Mouse (Mus musculus) liver, embryonic 15.5 days (tissue): ENCODE results near the gene Spon1. TPM values are rescaled to one million over a fixed set of nuclear protein-coding genes. Genes with fewer than 3 reads are reported as not detected.

Experiments
- ATAC-seq: fragments of 200-750 bp; cut with Nextera tagmentation; 2 replicates; pipeline ENCODE4 v1.8.0; 2017; ENCODE audit warnings: moderate number of reproducible peaks, mild to moderate bottlenecking, moderate library complexity; ENCODE audit not compliant: insufficient read depth
- H3K27ac ChIP-seq: fragments of 300-500 bp; sonication (generic); replicated peaks from 2 replicates; pipeline ENCODE4 v1.5.1; 2015; ENCODE audit warnings: mild to moderate bottlenecking, inconsistent platforms
- H3K27me3 ChIP-seq: fragments of 300-500 bp; sonication (generic); 2 replicates; pipeline ENCODE4 v1.6.1; 2015; ENCODE audit warnings: mild to moderate bottlenecking, inconsistent platforms
- H3K36me3 ChIP-seq: fragments of 300-500 bp; sonication (generic); replicated peaks from 2 replicates; pipeline ENCODE4 v1.6.1; 2015; ENCODE audit warnings: moderate library complexity, mild to moderate bottlenecking, inconsistent platforms
- H3K4me1 ChIP-seq: fragments of 300-500 bp; sonication (generic); replicated peaks from 2 replicates; pipeline ENCODE4 v1.6.1; 2015; ENCODE audit warnings: inconsistent platforms
- H3K4me2 ChIP-seq: fragments of 300-500 bp; sonication (generic); 2 replicates; pipeline ENCODE4 v1.6.1; 2015; ENCODE audit warnings: moderate library complexity, mild to moderate bottlenecking, inconsistent platforms
- H3K4me3 ChIP-seq: fragments of 300-500 bp; sonication (generic); replicated peaks from 2 replicates; pipeline ENCODE4 v1.5.1; 2015; ENCODE audit warnings: mild to moderate bottlenecking, inconsistent platforms
- H3K9ac ChIP-seq: fragments of 300-500 bp; sonication (generic); 2 replicates; pipeline ENCODE4 v1.6.1; 2015; ENCODE audit warnings: moderate library complexity, mild to moderate bottlenecking, inconsistent platforms
- H3K9me3 ChIP-seq: fragments of 300-500 bp; sonication (generic); replicated peaks from 2 replicates; pipeline ENCODE4 v1.6.1; 2016; ENCODE audit warnings: inconsistent platforms
- WGBS: fragments of 180-500 bp; shearing (Covaris S2); methylation state at CpG from one replicate; pipeline ENCODE4 v1.1.7; 2015; ENCODE audit warnings: mixed read lengths; ENCODE audit not compliant: insufficient replicate concordance; 5-methylcytosine and 5-hydroxymethylcytosine counted together
- polyA plus RNA-seq: library from polyadenylated mRNA; unstranded; fragments of >200 nt; fragmentation: Nextera tagmentation; extraction: Ambion mirVana; gene quantifications from 2 replicates; pipeline ENCODE4 v1.2.1, GENCODE M21; 2015

Gene Spon1
- polyA plus RNA-seq, 1 experiment from 2014 or later = 0.55 TPM

DNA sequence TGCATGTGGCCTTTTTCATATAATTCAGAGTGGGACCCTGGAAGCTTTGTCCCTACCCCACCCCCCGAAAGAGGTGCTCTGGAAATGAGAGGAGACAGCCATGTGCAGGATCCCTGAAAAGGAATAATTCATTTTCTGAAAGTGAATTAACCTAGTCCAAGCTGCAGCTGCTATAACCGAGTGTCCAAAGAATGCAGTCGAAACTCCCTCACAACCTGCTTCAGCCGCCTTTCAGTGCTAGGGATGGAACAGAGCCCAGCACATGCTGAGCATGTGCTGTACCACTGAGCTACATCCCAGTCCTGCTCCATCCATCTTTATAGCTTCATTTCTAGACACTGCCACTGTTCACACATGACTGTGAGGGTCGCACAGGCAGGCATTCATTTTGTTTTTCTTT lies 79.4 kb downstream of the Spon1 start:
- no peaks in the 10 kb centered on the region for H3K27me3 ChIP-seq
- no peaks in the 10 kb centered on the region for H3K36me3 ChIP-seq
- ATAC-seq = no peak
- WGBS = 60% methylated on average over 5 of the region's 5 CpGs
- H3K9ac ChIP-seq = no peak overlapping the region
- no peaks in the 10 kb centered on the region for H3K9me3 ChIP-seq
- no peak overlapping the region for H3K4me3 ChIP-seq
- no peak overlapping the region for H3K4me2 ChIP-seq
- H3K27ac ChIP-seq = no peak overlapping the region
- H3K4me1 ChIP-seq = 0 out of 2 replicates have a peak, but pooled peaks cover 9% of the 10 kb centered on the region

DNA sequence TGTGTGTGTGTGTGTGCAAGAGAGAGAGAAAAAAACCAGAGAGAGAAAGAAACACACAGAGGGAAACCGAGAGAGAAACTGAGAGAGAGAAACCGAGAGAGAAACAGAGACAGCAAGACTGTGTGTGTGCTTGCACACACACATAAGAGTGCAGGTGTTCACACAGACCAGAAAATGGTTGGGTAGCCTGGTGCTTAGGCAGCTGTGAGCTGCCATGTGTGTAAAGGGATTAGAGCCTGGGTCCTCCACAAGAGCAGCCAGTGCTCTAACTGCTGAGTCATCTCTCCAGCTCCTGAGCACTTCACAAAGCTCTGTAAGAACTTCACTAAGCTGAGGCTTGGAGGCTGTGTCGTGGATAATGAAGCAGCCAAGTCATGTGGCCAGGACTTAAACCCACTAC lies 80.8 kb downstream of the Spon1 start:
- WGBS = 30% methylated on average over 3 of the region's 3 CpGs
- no peak overlapping the region for H3K4me2 ChIP-seq
- no peak overlapping the region for H3K27ac ChIP-seq
- H3K4me1 ChIP-seq = 0 out of 2 replicates have a peak, but pooled peaks cover 9% of the 10 kb centered on the region
- H3K9ac ChIP-seq = no peak overlapping the region
- no peaks in the 10 kb centered on the region for H3K27me3 ChIP-seq
- no peak overlapping the region for H3K4me3 ChIP-seq
- no peaks in the 10 kb centered on the region for H3K9me3 ChIP-seq
- ATAC-seq = peak; percentile 54; the same call in 1 of the 2 replicates
- no peaks in the 10 kb centered on the region for H3K36me3 ChIP-seq

DNA sequence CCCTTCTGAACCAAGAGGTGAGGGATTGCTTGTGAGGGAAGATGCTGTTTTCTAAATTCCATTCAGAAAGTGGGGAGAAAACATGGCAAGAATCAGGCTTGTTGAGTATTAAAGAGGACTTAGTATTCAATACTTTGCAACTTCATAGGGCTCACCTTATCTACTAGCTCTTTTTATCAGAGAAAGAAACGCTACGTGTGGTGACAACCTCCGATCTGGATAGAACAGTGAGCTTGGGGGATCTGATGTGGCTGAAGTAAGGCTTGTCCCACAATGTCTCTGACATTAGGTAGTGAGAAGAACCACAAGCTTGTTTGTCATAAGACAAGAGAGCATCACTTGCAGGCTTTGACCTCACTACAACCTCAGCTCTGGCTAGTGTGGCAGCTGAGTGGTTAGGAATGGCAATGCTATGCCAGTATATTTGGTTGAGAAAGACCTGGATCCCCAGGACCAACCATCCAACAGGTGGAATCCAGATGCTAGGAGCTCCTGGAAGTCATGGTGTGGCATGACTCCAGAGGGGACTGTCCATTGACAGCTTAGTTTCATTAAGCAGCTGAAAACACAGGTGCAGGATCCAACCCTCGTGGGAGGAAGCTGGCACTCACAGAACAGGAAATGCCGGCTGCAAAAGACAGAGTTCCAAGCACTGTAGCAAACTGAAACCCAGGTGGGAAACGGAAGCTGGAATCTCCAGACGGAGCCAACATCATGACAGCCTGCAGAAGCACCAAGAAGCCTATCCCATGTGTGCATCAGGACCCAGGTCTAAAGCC lies 81.4 kb downstream of the Spon1 start:
- Histone ChIP-seq H3K4me1 (0 out of 2 replicates have a peak, but pooled peaks cover 9% of the 10 kb centered on the region), H3K27ac (no peak overlapping the region), H3K27me3 (no peaks in the 10 kb centered on the region), H3K4me2 (no peak overlapping the region), H3K9me3 (no peaks in the 10 kb centered on the region), H3K9ac (no peak overlapping the region), H3K4me3 (no peak overlapping the region), H3K36me3 (no peaks in the 10 kb centered on the region)
- ATAC-seq = peak; percentile 40; the same call in 1 of the 2 replicates
- 36% methylated on average over 7 of the region's 7 CpGs for WGBS

DNA sequence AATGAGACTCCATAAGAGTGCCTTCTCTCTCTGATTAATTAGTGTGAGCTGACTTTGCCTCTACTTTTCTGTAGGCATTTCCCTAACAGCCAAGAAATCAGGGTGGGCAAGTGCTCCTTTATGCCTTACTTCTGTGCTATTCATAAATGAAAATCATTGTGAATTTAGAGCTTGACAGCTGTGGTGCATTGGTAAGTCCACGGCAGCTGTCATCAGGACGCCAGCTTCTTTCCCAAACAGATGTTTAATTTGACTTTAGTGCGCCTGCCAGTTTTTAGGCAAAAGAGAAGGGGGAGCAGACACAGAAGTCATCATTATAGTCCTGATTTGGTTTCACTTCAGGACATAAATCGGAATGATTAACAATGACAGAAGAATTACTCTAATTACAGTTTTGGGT lies 84.6 kb downstream of the Spon1 start:
- 66% methylated on average over 4 of the region's 4 CpGs for WGBS
- no peaks in the 10 kb centered on the region for H3K9me3 ChIP-seq
- no peak overlapping the region for H3K4me2 ChIP-seq
- H3K9ac ChIP-seq = no peak overlapping the region
- no peak overlapping the region for H3K4me3 ChIP-seq
- no peaks in the 10 kb centered on the region for H3K36me3 ChIP-seq
- no peak for ATAC-seq
- H3K27me3 ChIP-seq = no peaks in the 10 kb centered on the region
- H3K4me1 ChIP-seq = 0 out of 2 replicates have a peak, but pooled peaks cover 9% of the 10 kb centered on the region
- H3K27ac ChIP-seq = no peak overlapping the region

DNA sequence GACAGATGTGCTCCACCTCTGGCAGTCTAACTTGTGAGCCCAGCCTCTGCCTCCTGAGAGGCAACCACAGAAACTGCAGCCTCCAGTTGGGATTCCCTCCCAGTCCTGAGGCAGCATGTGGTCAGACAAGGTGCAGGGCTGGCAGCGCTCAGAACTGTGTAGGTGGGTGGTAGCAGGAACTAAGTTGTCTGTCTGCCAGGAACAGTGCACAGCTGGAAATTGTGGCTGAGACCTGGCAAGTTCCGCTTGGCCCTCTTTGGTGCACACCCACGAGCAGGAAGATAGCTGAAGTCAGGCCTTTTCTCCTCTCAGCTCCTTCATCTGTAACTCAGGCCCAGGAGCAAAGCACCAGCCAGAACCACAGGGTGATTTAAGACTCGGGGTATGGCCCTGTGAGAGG lies 89.6 kb downstream of the Spon1 start:
- no peak for ATAC-seq
- 53% methylated on average over 4 of the region's 4 CpGs for WGBS
- Histone ChIP-seq H3K4me2 (no peak overlapping the region), H3K27me3 (no peaks in the 10 kb centered on the region), H3K4me1 (no peaks in the 10 kb centered on the region), H3K9me3 (no peaks in the 10 kb centered on the region), H3K27ac (no peak overlapping the region), H3K4me3 (no peak overlapping the region), H3K9ac (no peak overlapping the region), H3K36me3 (no peaks in the 10 kb centered on the region)

DNA sequence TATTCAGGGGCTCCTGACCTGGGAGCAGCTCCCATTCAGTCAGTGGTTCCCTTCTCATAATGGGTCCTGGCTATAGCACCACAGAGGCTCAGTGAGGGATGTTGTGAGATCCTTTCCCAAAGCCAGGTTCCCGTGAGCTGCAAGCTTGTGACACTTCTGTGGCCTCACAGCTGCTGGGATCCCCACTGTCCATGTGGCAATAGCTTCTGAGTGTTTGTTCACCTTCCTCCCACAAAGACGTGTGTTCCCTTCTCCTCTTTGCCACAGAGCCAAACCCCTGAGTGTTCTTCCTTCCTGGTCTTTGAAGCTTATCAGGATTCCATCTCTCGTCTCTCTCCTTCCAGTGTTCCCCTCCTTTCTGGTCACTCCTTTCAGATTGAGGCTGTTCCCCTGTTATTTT lies 90.3 kb downstream of the Spon1 start:
- ATAC-seq = no peak
- Histone ChIP-seq H3K4me2 (no peak overlapping the region), H3K9ac (no peak overlapping the region), H3K4me1 (no peaks in the 10 kb centered on the region), H3K9me3 (no peaks in the 10 kb centered on the region), H3K36me3 (no peaks in the 10 kb centered on the region), H3K4me3 (no peak overlapping the region), H3K27ac (no peak overlapping the region), H3K27me3 (no peaks in the 10 kb centered on the region)
- 16% methylated on average over 3 of the region's 3 CpGs for WGBS

DNA sequence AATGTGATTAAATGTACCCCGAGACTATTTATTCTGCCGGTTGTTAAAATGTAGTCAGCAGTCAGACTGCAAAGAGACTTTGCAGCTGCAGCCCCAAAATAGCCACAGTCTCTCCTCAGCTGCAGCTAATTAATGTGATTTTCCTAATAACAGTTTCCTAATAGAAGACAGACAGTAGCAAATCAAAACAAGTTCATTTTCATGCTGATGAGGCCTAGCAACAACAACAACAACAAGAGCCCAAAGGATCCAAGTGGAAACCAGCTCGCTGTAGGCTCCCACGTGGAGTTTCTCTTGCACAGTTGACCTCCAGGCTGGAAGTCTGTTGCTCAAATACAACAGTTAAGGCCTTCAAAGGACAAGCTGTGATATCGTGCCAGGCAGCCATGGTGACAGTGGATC lies 93.7 kb downstream of the Spon1 start:
- Histone ChIP-seq H3K27me3 (no peaks in the 10 kb centered on the region), H3K9me3 (no peaks in the 10 kb centered on the region), H3K27ac (no peak overlapping the region), H3K36me3 (no peaks in the 10 kb centered on the region), H3K4me1 (no peaks in the 10 kb centered on the region), H3K4me3 (no peak overlapping the region), H3K4me2 (no peak overlapping the region), H3K9ac (no peak overlapping the region)
- WGBS = 66% methylated on average over 5 of the region's 5 CpGs
- no peak for ATAC-seq

DNA sequence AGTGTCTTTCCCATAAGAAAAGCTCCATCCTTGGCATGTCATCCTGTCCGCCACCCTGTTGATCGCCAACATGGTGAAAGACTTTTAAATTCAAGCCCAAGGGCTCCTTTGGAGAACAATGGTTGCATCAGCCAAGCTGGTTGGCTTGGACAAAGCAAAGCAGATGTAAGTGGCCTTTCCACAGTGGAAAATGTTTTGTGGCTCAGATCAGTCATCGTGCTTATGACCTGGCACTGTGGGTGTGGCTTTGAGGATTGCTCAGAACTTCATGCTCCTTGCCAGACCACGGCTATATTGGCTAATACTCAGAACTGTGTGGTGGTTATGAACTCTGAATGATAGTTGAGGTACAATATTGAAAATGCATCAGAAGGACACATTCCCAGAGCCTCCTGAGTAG lies 96.2 kb downstream of the Spon1 start:
- Histone ChIP-seq H3K27me3 (no peaks in the 10 kb centered on the region), H3K9ac (no peak overlapping the region), H3K4me3 (no peak overlapping the region), H3K4me2 (no peak overlapping the region), H3K27ac (no peak overlapping the region), H3K36me3 (no peaks in the 10 kb centered on the region), H3K9me3 (no peaks in the 10 kb centered on the region), H3K4me1 (no peaks in the 10 kb centered on the region)
- no peak for ATAC-seq
- WGBS = 72% methylated on average over 4 of the region's 4 CpGs

DNA sequence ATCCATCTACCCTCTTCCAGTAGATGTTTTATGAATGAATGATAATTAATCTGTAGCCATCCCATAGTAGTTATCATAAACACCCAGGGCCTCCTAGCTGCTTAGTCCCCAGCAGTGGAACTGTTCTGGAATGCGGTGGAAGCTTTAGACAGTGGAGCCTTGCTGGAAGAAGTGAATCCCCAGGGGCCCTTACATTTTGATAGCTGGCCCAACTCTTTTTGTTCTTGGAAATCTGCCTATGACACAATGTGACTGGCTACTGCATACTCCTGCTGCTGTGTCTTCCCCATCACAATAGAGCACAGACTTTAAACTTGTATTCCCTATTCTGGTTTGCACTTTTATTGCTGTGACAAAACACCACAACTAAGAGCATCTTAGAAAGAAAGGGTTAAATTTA lies 107.0 kb downstream of the Spon1 start:
- WGBS = 70% methylated on average over 1 of the region's 1 CpGs
- Histone ChIP-seq H3K4me2 (no peak overlapping the region), H3K9ac (no peak overlapping the region), H3K27ac (no peak overlapping the region), H3K9me3 (no peaks in the 10 kb centered on the region), H3K4me3 (no peak overlapping the region), H3K27me3 (no peaks in the 10 kb centered on the region), H3K4me1 (no peaks in the 10 kb centered on the region), H3K36me3 (no peaks in the 10 kb centered on the region)
- no peak for ATAC-seq

DNA sequence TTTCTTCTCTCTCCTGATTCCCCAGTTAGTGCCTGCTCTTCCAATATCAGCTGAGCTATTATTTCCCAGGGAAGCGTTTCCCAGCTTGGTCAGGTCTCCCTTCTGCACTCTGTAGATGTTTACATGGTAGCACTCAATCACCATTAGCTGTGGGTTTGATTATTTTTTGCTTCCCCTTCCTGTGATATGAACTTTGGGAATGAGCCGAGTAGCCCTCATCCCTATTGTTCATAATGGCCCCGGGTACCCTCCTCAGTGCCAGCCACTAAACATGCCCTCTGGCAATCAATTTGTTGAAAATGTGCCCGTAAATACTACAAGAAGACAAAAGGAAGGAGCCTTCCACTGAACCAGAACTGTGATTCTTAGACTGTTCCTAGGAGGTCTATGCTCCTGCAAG lies 111.7 kb downstream of the Spon1 start:
- 59% methylated on average over 4 of the region's 4 CpGs for WGBS

DNA sequence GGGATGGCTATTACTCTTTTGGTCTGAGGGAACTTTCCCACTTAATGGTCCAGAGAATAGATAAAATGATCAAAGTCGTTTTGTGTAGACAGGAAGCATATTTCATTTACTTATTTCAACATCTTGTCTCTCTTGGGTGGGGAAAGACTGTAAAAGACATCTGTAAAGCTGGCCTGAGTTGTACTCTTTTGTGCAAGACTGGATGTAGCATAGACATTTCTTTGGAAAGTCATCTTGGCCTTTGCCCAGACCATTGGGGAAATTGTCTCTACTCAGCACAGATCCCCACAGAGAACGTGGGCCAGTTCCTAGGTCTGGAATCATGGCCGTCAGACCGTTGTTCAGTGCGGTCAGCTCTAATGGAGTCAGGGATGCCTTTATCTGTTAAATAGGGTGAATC lies 112.1 kb downstream of the Spon1 start:
- no peak overlapping the region for H3K4me2 ChIP-seq
- no peaks in the 10 kb centered on the region for H3K27me3 ChIP-seq
- H3K9ac ChIP-seq = no peak overlapping the region
- H3K36me3 ChIP-seq = no peaks in the 10 kb centered on the region
- H3K9me3 ChIP-seq = no peaks in the 10 kb centered on the region
- 55% methylated on average over 5 of the region's 5 CpGs for WGBS
- H3K4me1 ChIP-seq = no peaks in the 10 kb centered on the region
- H3K27ac ChIP-seq = no peak overlapping the region
- no peak overlapping the region for H3K4me3 ChIP-seq
- ATAC-seq = no peak

More for the DNA sequence above, 111.7 kb downstream of the Spon1 start:
- no peak for ATAC-seq
- H3K27ac ChIP-seq = no peak overlapping the region
- no peaks in the 10 kb centered on the region for H3K9me3 ChIP-seq
- H3K4me2 ChIP-seq = no peak overlapping the region
- H3K4me1 ChIP-seq = no peaks in the 10 kb centered on the region
- no peaks in the 10 kb centered on the region for H3K36me3 ChIP-seq
- H3K9ac ChIP-seq = no peak overlapping the region
- no peaks in the 10 kb centered on the region for H3K27me3 ChIP-seq
- no peak overlapping the region for H3K4me3 ChIP-seq

DNA sequence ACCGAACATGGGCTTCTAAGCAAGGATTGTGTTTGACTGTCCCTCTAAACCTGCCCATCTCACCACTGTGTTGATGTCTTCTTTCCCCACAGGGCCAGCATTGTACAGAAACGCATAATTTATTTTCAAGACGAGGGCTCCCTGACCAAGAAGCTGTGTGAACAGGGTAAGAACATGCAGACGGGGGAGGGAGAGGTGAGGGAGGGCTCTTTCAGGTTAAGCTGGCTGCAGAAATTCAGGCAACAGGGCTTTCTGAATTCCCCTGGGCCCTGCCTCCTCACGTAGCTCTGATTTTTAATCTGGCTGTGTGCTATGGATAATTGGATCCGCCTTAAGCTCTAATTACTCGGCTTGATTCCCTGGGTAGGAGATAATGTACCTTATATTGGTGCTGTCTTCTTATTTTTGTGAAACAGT lies 113.3 kb downstream of the Spon1 start:
- Histone ChIP-seq H3K9ac (no peak overlapping the region), H3K9me3 (no peaks in the 10 kb centered on the region), H3K27ac (no peak overlapping the region), H3K27me3 (no peaks in the 10 kb centered on the region), H3K4me1 (no peaks in the 10 kb centered on the region), H3K4me3 (no peak overlapping the region), H3K36me3 (no peaks in the 10 kb centered on the region), H3K4me2 (no peak overlapping the region)
- 62% methylated on average over 7 of the region's 7 CpGs for WGBS
- no peak for ATAC-seq
